ENCODE assay signal across 20 mouse cellular contexts in the genomic region with DNA sequence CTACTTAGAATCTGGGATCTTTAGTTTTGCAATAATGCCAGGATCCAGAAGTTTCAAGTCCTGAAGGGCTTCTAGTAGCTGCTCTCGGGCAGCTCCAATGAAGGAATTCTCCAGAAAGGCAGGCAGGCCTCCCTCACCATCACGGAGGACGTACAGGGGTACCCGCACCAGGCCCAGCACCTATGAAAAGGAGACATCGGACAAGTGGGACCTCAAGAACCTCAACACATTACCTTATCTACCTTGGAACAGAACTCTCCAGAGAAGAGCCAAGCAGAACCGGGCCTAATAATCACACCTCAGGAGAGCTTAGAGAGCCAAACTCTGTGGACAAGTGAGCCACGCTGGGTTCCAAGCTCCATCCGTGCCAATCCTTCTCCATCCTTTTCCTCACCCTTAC. TPM values are rescaled to one million over a fixed set of nuclear protein-coding genes. Genes with fewer than 3 reads are reported as not detected.
DNase-seq lines count a peak whose midpoint lies in the region; ATAC-seq and TF ChIP-seq lines count a peak whose summit lies in the region.
"Had no signal": no experiment of that assay in that cellular context is flagged by ENCODE, and none has a peak within 500 bp of the region (broad histone marks: within the 10 kb centered on the region; RNA-seq: fewer than 3 reads in every experiment).

No protein-coding gene starts in this region.

- TF ChIP-seq EP300 in stomach, postnatal 0 days (optimal IDR thresholded peaks at IDR 0.05) = no peak

- H3K9me3 ChIP-seq in neural tube, embryonic 12.5 days = no peaks in the 10 kb centered on the region
- H3K9me3 ChIP-seq in midbrain, embryonic 12.5 days = no peaks in the 10 kb centered on the region
- no peaks in the 10 kb centered on the region for H3K9me3 ChIP-seq in stomach, postnatal 0 days (ENCODE audit: control insufficient read depth, low read length)
- H3K9me3 ChIP-seq in kidney, embryonic 14.5 days (ENCODE audit: control insufficient read depth, low read length) = no peaks in the 10 kb centered on the region
- H3K9me3 ChIP-seq: embryonic facial prominence, embryonic 13.5 days had no signal

- intact Hi-C loops in gastrocnemius, adult 2 months (cut with DNase I) = loop anchor here (2.0 to 10.0 kb wide), 2 partner anchors 78 to 264 kb away; partner anchors contain the start of genes Aste1, Mrpl3 and Nek11
- intact Hi-C loops in gastrocnemius, postnatal 36 days (cut with DNase I) = no loop called here

- H3K27me3 ChIP-seq in neural tube, embryonic 12.5 days (replicated peaks) = no peaks in the 10 kb centered on the region
- no peaks in the 10 kb centered on the region for H3K27me3 ChIP-seq in midbrain, embryonic 12.5 days
- no peaks in the 10 kb centered on the region for H3K27me3 ChIP-seq in stomach, postnatal 0 days (ENCODE audit: control insufficient read depth, insufficient read depth, low read length)
- no peaks in the 10 kb centered on the region; the same call in 1 of the 2 replicates for H3K27me3 ChIP-seq in kidney, embryonic 14.5 days (ENCODE audit: control insufficient read depth, insufficient read depth, low read length)

- 93% methylated on average over 8 of the region's 8 CpGs for WGBS in neural tube, embryonic 12.5 days
- WGBS in midbrain, embryonic 12.5 days = 94% methylated on average over 8 of the region's 8 CpGs
- WGBS in stomach, postnatal 0 days = 95% methylated on average over 8 of the region's 8 CpGs
- WGBS in kidney, embryonic 14.5 days = 95% methylated on average over 8 of the region's 8 CpGs

- H3K4me3 ChIP-seq in gastrocnemius, adult 2 months = peak overlapping the region; percentile 77; the same call in 1 of the 2 replicates
- H3K4me3 ChIP-seq in neural tube, embryonic 12.5 days = no peak overlapping the region
- H3K4me3 ChIP-seq in midbrain, embryonic 12.5 days = no peak overlapping the region
- H3K4me3 ChIP-seq in stomach, postnatal 0 days (ENCODE audit: low read depth, low read length) = no peak overlapping the region
- no peak overlapping the region for H3K4me3 ChIP-seq in kidney, embryonic 14.5 days (ENCODE audit: low read length)

- TF ChIP-seq CTCF in gastrocnemius, adult 2 months (IDR thresholded peaks at IDR 0.05) = no peak
- TF ChIP-seq CTCF in stomach, postnatal 0 days (IDR thresholded peaks at IDR 0.05; ENCODE audit: low read depth) = no peak

- no peak overlapping the region for H3K27ac ChIP-seq in gastrocnemius, adult 2 months
- no peak overlapping the region for H3K27ac ChIP-seq in neural tube, embryonic 12.5 days
- no peak overlapping the region for H3K27ac ChIP-seq in midbrain, embryonic 12.5 days (replicated peaks)
- no peak overlapping the region for H3K27ac ChIP-seq in stomach, postnatal 0 days (replicated peaks)
- H3K27ac ChIP-seq in kidney, embryonic 14.5 days (ENCODE audit: low read depth, low read length) = no peak overlapping the region

- H3K36me3 ChIP-seq in neural tube, embryonic 12.5 days = no peaks in the 10 kb centered on the region
- no peaks in the 10 kb centered on the region for H3K36me3 ChIP-seq in midbrain, embryonic 12.5 days
- no peaks in the 10 kb centered on the region for H3K36me3 ChIP-seq in stomach, postnatal 0 days (ENCODE audit: control insufficient read depth, insufficient read depth, low read length)
- no peaks in the 10 kb centered on the region for H3K36me3 ChIP-seq in kidney, embryonic 14.5 days (ENCODE audit: control insufficient read depth, insufficient read depth, low read length)
- H3K36me3 ChIP-seq: embryonic facial prominence, embryonic 13.5 days had no signal

- peak overlapping the region; percentile 79 for H3K4me2 ChIP-seq in neural tube, embryonic 12.5 days (replicated peaks)
- H3K4me2 ChIP-seq in midbrain, embryonic 12.5 days (replicated peaks) = peak overlapping the region; percentile 84; the same call in 1 of the 2 replicates
- peak overlapping the region; percentile 90 for H3K4me2 ChIP-seq in stomach, postnatal 0 days (replicated peaks; ENCODE audit: low read depth)
- H3K4me2 ChIP-seq in kidney, embryonic 14.5 days (replicated peaks; ENCODE audit: low read depth, low read length) = no peak overlapping the region

- no peak overlapping the region for H3K9ac ChIP-seq in neural tube, embryonic 12.5 days
- H3K9ac ChIP-seq in midbrain, embryonic 12.5 days (replicated peaks) = no peak overlapping the region
- no peak overlapping the region for H3K9ac ChIP-seq in stomach, postnatal 0 days (ENCODE audit: low read length)
- no peak overlapping the region for H3K9ac ChIP-seq in kidney, embryonic 14.5 days (ENCODE audit: low read depth, low read length)

- DNase-seq in gastrocnemius, adult 2 months = no peak
- DNase-seq in gastrocnemius, postnatal 36 days = no peak
- no peak for DNase-seq in neural tube, embryonic 10.5 days (ENCODE audit: extremely low spot score, low spot score)
- peak; percentile 11 for DNase-seq in stomach, postnatal 0 days (ENCODE audit: low spot score)
- no peak for DNase-seq in natural killer cell, adult 2 months (ENCODE audit: low spot score in 2 of 2)
- DNase-seq: B cell, adult 2 months; cerebellum, postnatal 25 days; kidney, adult 2 months; lung, postnatal 10 days; right cerebral cortex, postnatal 14 days had no signal

- no peak for ATAC-seq in neural tube, embryonic 12.5 days (ENCODE audit: low FRiP score, low read depth)
- no peak for ATAC-seq in midbrain, embryonic 12.5 days (ENCODE audit: low FRiP score, low read depth)
- ATAC-seq in stomach, postnatal 0 days (ENCODE audit: low FRiP score, low TSS enrichment) = no peak
- ATAC-seq in kidney, embryonic 14.5 days (ENCODE audit: low FRiP score, low TSS enrichment) = no peak

- peaks cover 11% of the 10 kb centered on the region for H3K4me1 ChIP-seq in neural tube, embryonic 12.5 days
- H3K4me1 ChIP-seq in midbrain, embryonic 12.5 days = peaks cover 10% of the 10 kb centered on the region; the same call in 1 of the 2 replicates
- H3K4me1 ChIP-seq in stomach, postnatal 0 days (replicated peaks; ENCODE audit: control insufficient read depth, insufficient read depth) = 0 out of 2 replicates have a peak, but pooled peaks cover 5% of the 10 kb centered on the region
- H3K4me1 ChIP-seq in kidney, embryonic 14.5 days (ENCODE audit: control insufficient read depth, insufficient read depth, low read length) = no peaks in the 10 kb centered on the region

RNA-seq across cellular contexts. Expression of gene Nudt16, which starts 1.3 kb away (rescaled TPM):
- total RNA-seq in gastrocnemius, adult 2 months (2021) = 1 to 10 TPM; 5.8 to 6.1 TPM
- total RNA-seq in gastrocnemius, postnatal 36 days (2021) = 1 to 10 TPM; 4.5 to 4.9 TPM
- polyA plus RNA-seq in neural tube, embryonic 12.5 days (2016; fragmentation: Nextera tagmentation; extraction: Ambion mirVana) = 21.0 and 21.3 TPM in 2 replicates
- polyA plus RNA-seq in midbrain, embryonic 12.5 days (2016; fragmentation: Nextera tagmentation; extraction: Ambion mirVana) = 19.2 and 20.7 TPM in 2 replicates
- polyA plus RNA-seq in stomach, postnatal 0 days (2015; fragmentation: Nextera tagmentation; extraction: Ambion mirVana) = 17.7 and 21.0 TPM in 2 replicates
- 11.5 and 12.0 TPM in 2 replicates for polyA plus RNA-seq in kidney, embryonic 14.5 days (2014; fragmentation: Nextera tagmentation; extraction: Ambion mirVana)

RNA-seq across cellular contexts. Expression of gene 1700080E11Rik, which starts 14.6 kb away (rescaled TPM):
- total RNA-seq in gastrocnemius, adult 2 months (2021) = not detected
- total RNA-seq in gastrocnemius, postnatal 36 days (2021) = not detected
- not detected in 2 replicates for polyA plus RNA-seq in neural tube, embryonic 12.5 days (2016; fragmentation: Nextera tagmentation; extraction: Ambion mirVana)
- polyA plus RNA-seq in midbrain, embryonic 12.5 days (2016; fragmentation: Nextera tagmentation; extraction: Ambion mirVana) = not detected in 2 replicates
- not detected in 2 replicates for polyA plus RNA-seq in stomach, postnatal 0 days (2015; fragmentation: Nextera tagmentation; extraction: Ambion mirVana)
- polyA plus RNA-seq in kidney, embryonic 14.5 days (2014; fragmentation: Nextera tagmentation; extraction: Ambion mirVana) = not detected in 2 replicates
- total RNA-seq: layer of hippocampus, adult 8-10 months; left cerebral cortex, postnatal 36 days had no signal
- polyA plus RNA-seq: embryonic facial prominence, embryonic 13.5 days; frontal cortex, adult 2 months; heart, embryonic 11.5 days; kidney, adult 2 months; neural tube, embryonic 11.5 days; stomach, embryonic 14.5 days had no signal
